Mouse (Mus musculus): ENCODE measurements at regions not wholly inside any gene's neighbourhood (a gene's known extent, or its start where the extent isn't known, plus 50 kb on each side); places are given as distances from the start of the nearest gene placed in this dataset.

DNA sequence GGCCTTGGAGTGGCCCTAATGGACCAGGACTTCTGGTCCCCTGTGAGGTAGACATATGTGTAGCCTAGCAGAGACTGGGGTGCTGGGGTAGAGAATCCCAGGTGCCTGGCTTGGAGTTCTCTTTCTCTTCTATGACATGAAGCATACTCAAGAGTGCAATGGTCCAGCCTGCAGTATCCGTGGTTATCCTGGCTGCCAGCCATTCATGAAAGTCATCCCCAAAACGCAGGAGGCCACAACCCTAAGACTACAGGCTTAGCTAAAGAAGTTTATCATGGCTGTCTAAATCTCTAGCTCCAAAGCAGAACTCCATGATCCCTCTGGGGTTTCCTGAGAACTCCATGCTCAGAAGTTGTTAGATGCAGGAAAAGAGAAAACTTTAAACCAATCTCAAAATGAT lies 117.0 kb downstream of the Chic2 start:
- no peaks in the 10 kb centered on the region for H3K27me3 ChIP-seq (ENCODE audit: control insufficient read depth, insufficient read depth, low read length)
- no peak overlapping the region for H3K4me3 ChIP-seq (ENCODE audit: low read depth, low read length)
- no peaks in the 10 kb centered on the region for H3K36me3 ChIP-seq (ENCODE audit: control insufficient read depth, insufficient read depth, low read length)
- no peaks in the 10 kb centered on the region for H3K9me3 ChIP-seq (ENCODE audit: control insufficient read depth, low read length)
- no peak overlapping the region for H3K4me2 ChIP-seq (ENCODE audit: low read depth, severe bottlenecking)
- no peak overlapping the region for H3K27ac ChIP-seq (replicated peaks; ENCODE audit: low read depth, low read length)
- H3K9ac ChIP-seq (ENCODE audit: low read length), result no peak overlapping the region
- ATAC-seq (ENCODE audit: insufficient number of reproducible peaks, low FRiP score, low TSS enrichment, low read depth) (no peak), DNase-seq (ENCODE audit: low spot score) (no peak)
- H3K4me1 ChIP-seq (ENCODE audit: control insufficient read depth, insufficient read depth, low read length), result peaks cover 6% of the 10 kb centered on the region
- 85% methylated on average over 2 of the region's 2 CpGs for WGBS

DNA sequence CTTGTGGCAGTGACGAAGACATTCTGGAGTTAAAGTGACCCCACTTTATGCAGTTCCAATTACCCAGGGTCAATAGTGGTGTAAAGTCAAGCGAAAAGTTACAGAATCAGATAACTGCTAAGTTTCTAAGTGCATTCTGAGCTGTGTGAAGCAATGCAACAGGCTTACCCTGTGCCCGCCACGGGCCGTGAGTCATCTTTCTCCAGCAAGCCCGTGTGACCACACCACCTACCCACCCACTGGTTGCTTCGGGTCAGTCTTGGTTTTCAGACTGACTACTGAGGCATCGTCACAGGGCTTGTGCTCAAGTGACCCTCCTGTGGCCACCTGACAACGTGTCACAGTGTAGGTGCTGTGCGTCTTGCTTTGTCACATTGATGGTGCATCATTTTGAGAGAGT lies 118.8 kb downstream of the Chic2 start:
- Histone ChIP-seq H3K4me2 (ENCODE audit: low read depth, severe bottlenecking) (no peak overlapping the region), H3K36me3 (ENCODE audit: control insufficient read depth, insufficient read depth, low read length) (no peaks in the 10 kb centered on the region), H3K9ac (ENCODE audit: low read length) (no peak overlapping the region), H3K4me1 (ENCODE audit: control insufficient read depth, insufficient read depth, low read length) (no peaks in the 10 kb centered on the region), H3K27me3 (ENCODE audit: control insufficient read depth, insufficient read depth, low read length) (no peaks in the 10 kb centered on the region), H3K4me3 (ENCODE audit: low read depth, low read length) (no peak overlapping the region), H3K27ac (replicated peaks; ENCODE audit: low read depth, low read length) (no peak overlapping the region), H3K9me3 (ENCODE audit: control insufficient read depth, low read length) (no peaks in the 10 kb centered on the region)
- WGBS, result 89% methylated on average over 10 of the region's 10 CpGs
- DNase-seq (ENCODE audit: low spot score) (no peak), ATAC-seq (ENCODE audit: insufficient number of reproducible peaks, low FRiP score, low TSS enrichment, low read depth) (no peak)

DNA sequence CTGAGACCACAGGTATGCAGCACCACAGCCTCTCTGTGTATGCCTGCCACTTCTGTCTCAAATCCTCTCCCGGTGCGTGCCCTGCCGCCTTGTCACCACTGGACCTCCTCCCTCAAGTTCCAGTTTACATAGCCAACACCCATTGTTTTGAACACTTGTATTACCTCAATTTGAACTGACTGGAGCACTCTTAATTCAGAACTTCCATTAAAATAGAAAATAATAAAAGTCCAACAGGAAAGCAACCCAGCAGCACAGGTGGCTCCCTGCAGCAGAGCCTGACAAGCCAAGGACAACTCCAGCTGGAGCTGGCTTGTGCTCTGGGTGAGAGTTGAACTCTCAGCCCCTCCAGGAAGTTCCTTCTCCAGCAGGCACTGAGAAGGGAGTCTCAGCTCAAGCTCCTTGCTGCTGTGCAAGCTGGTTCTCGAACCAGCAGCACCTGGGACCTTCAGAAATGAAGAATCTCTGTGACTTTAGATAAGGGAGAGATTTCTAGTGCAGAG lies 120.5 kb downstream of the Chic2 start:
- ATAC-seq (ENCODE audit: insufficient number of reproducible peaks, low FRiP score, low TSS enrichment, low read depth), result no peak

DNA sequence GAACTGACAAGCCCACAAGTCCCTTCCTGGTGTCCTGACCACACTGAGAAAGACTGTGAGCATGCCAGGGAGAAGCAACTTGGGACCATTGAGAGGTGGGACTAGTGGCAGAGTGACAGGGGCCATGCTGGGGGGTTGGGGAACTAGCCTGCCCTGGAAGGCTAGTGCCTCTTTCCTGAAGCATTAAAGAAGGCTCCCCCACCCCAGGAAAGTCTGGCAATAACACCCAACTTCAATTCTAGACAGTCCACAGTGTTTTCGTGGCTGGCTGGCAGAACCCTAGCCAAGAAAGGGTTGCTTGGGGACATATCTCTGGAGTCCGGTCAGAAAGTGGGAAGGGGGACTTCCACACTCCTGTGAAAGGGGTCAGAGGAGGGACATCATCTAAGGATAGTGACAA lies 121.2 kb downstream of the Chic2 start:
- DNase-seq (ENCODE audit: low spot score) (no peak), ATAC-seq (ENCODE audit: insufficient number of reproducible peaks, low FRiP score, low TSS enrichment, low read depth) (no peak)
- no peak overlapping the region for H3K4me2 ChIP-seq (ENCODE audit: low read depth, severe bottlenecking)
- no peaks in the 10 kb centered on the region for H3K4me1 ChIP-seq (ENCODE audit: control insufficient read depth, insufficient read depth, low read length)
- H3K27me3 ChIP-seq (ENCODE audit: control insufficient read depth, insufficient read depth, low read length), result no peaks in the 10 kb centered on the region
- H3K27ac ChIP-seq (replicated peaks; ENCODE audit: low read depth, low read length), result no peak overlapping the region
- no peak overlapping the region for H3K4me3 ChIP-seq (ENCODE audit: low read depth, low read length)
- no peaks in the 10 kb centered on the region for H3K36me3 ChIP-seq (ENCODE audit: control insufficient read depth, insufficient read depth, low read length)
- H3K9me3 ChIP-seq (ENCODE audit: control insufficient read depth, low read length), result no peaks in the 10 kb centered on the region
- WGBS, result 76% methylated on average over 2 of the region's 2 CpGs
- no peak overlapping the region for H3K9ac ChIP-seq (ENCODE audit: low read length)

More for the DNA sequence above, 120.5 kb downstream of the Chic2 start:
- Histone ChIP-seq H3K9ac (ENCODE audit: low read length) (no peak overlapping the region), H3K4me3 (ENCODE audit: low read depth, low read length) (no peak overlapping the region), H3K27me3 (ENCODE audit: control insufficient read depth, insufficient read depth, low read length) (no peaks in the 10 kb centered on the region), H3K9me3 (ENCODE audit: control insufficient read depth, low read length) (no peaks in the 10 kb centered on the region), H3K4me1 (ENCODE audit: control insufficient read depth, insufficient read depth, low read length) (no peaks in the 10 kb centered on the region), H3K27ac (replicated peaks; ENCODE audit: low read depth, low read length) (no peak overlapping the region), H3K4me2 (ENCODE audit: low read depth, severe bottlenecking) (no peak overlapping the region), H3K36me3 (ENCODE audit: control insufficient read depth, insufficient read depth, low read length) (no peaks in the 10 kb centered on the region)
- no peak for DNase-seq (ENCODE audit: low spot score)
- WGBS, result 78% methylated on average over 4 of the region's 4 CpGs

DNA sequence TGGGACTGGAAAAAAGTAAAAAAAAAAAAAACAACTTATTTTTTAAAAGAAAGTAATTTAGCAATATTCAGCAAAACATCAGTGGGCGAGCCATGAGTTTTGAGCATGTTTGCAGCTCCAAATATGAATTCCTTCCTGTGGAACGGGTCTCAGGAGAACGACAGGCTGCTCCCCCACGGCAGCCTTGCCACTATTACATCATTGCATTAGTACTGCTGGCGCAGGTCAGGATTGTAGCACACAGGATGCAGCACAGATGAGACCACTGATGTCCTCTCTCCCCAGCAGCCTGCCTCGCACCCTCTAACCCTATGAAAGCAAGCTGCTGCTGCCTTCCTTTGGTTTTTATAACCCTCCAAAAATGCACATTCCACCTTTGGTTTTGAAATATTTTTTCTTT lies 121.7 kb downstream of the Chic2 start:
- ATAC-seq (ENCODE audit: insufficient number of reproducible peaks, low FRiP score, low TSS enrichment, low read depth), result no peak
- no peak for DNase-seq (ENCODE audit: low spot score)
- WGBS, result 77% methylated on average over 6 of the region's 6 CpGs
- no peak overlapping the region for H3K4me2 ChIP-seq (ENCODE audit: low read depth, severe bottlenecking)
- no peak overlapping the region for H3K4me3 ChIP-seq (ENCODE audit: low read depth, low read length)
- H3K9me3 ChIP-seq (ENCODE audit: control insufficient read depth, low read length), result no peaks in the 10 kb centered on the region
- no peaks in the 10 kb centered on the region for H3K27me3 ChIP-seq (ENCODE audit: control insufficient read depth, insufficient read depth, low read length)
- no peak overlapping the region for H3K27ac ChIP-seq (replicated peaks; ENCODE audit: low read depth, low read length)
- H3K4me1 ChIP-seq (ENCODE audit: control insufficient read depth, insufficient read depth, low read length), result no peaks in the 10 kb centered on the region
- H3K9ac ChIP-seq (ENCODE audit: low read length), result no peak overlapping the region
- no peaks in the 10 kb centered on the region for H3K36me3 ChIP-seq (ENCODE audit: control insufficient read depth, insufficient read depth, low read length)

DNA sequence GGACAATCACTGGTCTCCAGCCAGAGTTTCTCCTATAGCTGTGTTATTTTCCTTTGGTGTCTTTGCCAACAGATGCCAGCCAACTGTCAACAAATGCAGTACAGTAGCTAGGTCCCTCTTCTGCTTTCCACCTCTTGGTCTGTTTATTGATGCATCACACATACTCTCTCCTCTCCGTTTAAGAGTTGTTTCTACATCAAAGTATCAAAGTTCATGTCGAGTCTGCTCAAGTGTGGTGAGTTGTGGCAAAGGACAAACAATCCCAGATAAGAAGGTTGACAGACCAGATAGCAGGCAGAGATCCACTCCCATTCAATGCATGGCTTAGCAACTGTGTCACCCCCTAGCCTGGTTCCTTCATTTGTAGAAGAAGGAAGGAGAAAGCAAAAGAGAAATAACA lies 123.6 kb downstream of the Chic2 start:
- no peaks in the 10 kb centered on the region for H3K36me3 ChIP-seq (ENCODE audit: control insufficient read depth, insufficient read depth, low read length)
- H3K27me3 ChIP-seq (ENCODE audit: control insufficient read depth, insufficient read depth, low read length), result no peaks in the 10 kb centered on the region
- H3K4me3 ChIP-seq (ENCODE audit: low read depth, low read length), result no peak overlapping the region
- no peak for DNase-seq (ENCODE audit: low spot score)
- no peak overlapping the region for H3K27ac ChIP-seq (replicated peaks; ENCODE audit: low read depth, low read length)
- ATAC-seq (ENCODE audit: insufficient number of reproducible peaks, low FRiP score, low TSS enrichment, low read depth), result no peak
- H3K4me2 ChIP-seq (ENCODE audit: low read depth, severe bottlenecking), result no peak overlapping the region
- no peaks in the 10 kb centered on the region for H3K9me3 ChIP-seq (ENCODE audit: control insufficient read depth, low read length)
- H3K9ac ChIP-seq (ENCODE audit: low read length), result no peak overlapping the region
- WGBS, result 32% methylated on average over 2 of the region's 2 CpGs
- H3K4me1 ChIP-seq (ENCODE audit: control insufficient read depth, insufficient read depth, low read length), result no peaks in the 10 kb centered on the region

DNA sequence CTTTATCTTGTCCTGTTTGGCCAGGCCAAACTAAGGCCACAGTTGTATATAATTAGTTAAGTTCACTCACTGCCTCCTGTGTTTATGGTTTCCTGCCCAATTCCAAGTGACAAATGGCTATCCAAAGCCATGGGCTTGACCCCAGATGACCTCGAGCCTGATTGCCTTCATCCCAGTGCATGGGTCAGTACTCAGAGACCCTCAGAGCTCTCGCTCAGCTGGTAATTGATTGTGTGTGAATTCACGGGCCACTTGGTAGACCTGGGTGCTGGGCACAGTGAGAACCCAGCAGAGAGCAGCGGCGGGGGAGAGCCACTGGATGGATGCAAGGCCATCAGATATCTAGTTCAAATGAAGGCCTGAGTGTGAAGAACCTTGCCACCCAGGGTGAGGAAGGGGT lies 124.1 kb downstream of the Chic2 start:
- Histone ChIP-seq H3K27me3 (ENCODE audit: control insufficient read depth, insufficient read depth, low read length) (no peaks in the 10 kb centered on the region), H3K27ac (replicated peaks; ENCODE audit: low read depth, low read length) (no peak overlapping the region), H3K4me3 (ENCODE audit: low read depth, low read length) (no peak overlapping the region), H3K4me2 (ENCODE audit: low read depth, severe bottlenecking) (no peak overlapping the region), H3K9me3 (ENCODE audit: control insufficient read depth, low read length) (no peaks in the 10 kb centered on the region), H3K9ac (ENCODE audit: low read length) (no peak overlapping the region), H3K36me3 (ENCODE audit: control insufficient read depth, insufficient read depth, low read length) (no peaks in the 10 kb centered on the region), H3K4me1 (ENCODE audit: control insufficient read depth, insufficient read depth, low read length) (no peaks in the 10 kb centered on the region)
- DNase-seq (ENCODE audit: low spot score) (no peak), ATAC-seq (ENCODE audit: insufficient number of reproducible peaks, low FRiP score, low TSS enrichment, low read depth) (no peak)
- WGBS, result 6% methylated on average over 5 of the region's 5 CpGs

DNA sequence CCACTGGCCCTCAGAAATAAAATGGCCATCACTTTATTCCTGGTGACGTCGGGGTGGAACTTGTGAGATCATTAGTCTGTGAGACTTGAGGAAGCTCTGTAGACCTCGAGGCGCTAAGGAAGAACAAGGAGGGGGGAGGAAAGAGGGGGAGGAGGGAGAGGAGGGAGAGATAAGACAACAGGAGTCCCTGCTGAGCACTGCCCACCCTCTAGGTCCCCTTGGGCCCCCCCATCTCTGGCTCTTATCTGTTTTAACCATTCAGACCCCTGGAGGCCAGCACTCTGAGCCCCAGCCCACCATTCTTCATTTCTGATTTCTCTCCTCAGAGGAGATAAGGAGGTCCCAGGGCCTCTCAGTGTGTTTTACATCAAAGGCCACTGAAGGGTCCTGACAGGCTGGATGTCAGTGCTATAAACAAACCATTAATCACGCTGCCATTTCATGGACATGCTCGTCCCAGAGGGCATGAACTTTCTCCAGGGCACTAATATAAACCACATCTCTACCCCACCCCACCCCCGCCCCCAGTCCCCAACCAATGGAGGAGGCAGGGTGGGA lies 139.0 kb downstream of the Chic2 start:
- H3K27ac ChIP-seq (replicated peaks; ENCODE audit: low read depth, low read length), result no peak overlapping the region
- no peaks in the 10 kb centered on the region for H3K36me3 ChIP-seq (ENCODE audit: control insufficient read depth, insufficient read depth, low read length)
- DNase-seq (ENCODE audit: low spot score) (no peak), ATAC-seq (ENCODE audit: insufficient number of reproducible peaks, low FRiP score, low TSS enrichment, low read depth) (no peak)
- H3K9me3 ChIP-seq (ENCODE audit: control insufficient read depth, low read length), result no peaks in the 10 kb centered on the region
- H3K4me3 ChIP-seq (ENCODE audit: low read depth, low read length), result no peak overlapping the region
- no peaks in the 10 kb centered on the region for H3K27me3 ChIP-seq (ENCODE audit: control insufficient read depth, insufficient read depth, low read length)
- H3K4me2 ChIP-seq (ENCODE audit: low read depth, severe bottlenecking), result no peak overlapping the region
- 3% methylated on average over 7 of the region's 7 CpGs for WGBS
- no peak overlapping the region for H3K9ac ChIP-seq (ENCODE audit: low read length)
- peaks cover 4% of the 10 kb centered on the region; the same call in 1 of the 2 replicates for H3K4me1 ChIP-seq (ENCODE audit: control insufficient read depth, insufficient read depth, low read length)

DNA sequence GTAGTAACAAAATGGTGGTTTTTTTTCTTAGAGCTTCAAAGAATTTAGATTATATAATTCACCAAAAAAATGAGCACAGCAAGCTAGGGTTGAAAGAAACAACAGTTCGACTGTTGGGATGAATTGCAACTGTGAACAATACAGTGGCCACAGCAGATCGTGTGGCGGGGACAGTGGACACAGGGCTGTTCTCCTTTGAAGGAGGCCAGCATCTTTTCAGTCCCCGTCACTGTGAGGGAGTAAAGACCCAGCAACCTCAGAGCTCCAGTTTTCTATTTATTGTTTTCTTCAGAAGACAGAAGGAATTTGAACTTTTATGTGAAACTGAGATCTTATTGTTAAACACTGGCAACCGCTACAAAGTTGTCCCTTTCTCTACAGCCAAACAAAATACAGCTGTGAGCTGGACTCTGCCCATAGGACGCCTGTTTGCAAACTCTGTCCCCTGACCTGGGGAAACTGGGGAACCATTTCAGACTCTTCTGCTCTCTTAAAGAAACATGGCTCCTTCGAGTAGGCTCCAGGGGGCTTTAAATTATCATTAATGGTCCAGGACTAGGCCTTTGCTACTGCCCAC lies 139.6 kb downstream of the Chic2 start:
- no peak for DNase-seq (ENCODE audit: low spot score)
- 38% methylated on average over 7 of the region's 7 CpGs for WGBS
- H3K36me3 ChIP-seq (ENCODE audit: control insufficient read depth, insufficient read depth, low read length), result no peaks in the 10 kb centered on the region
- H3K9ac ChIP-seq (ENCODE audit: low read length), result no peak overlapping the region
- H3K27me3 ChIP-seq (ENCODE audit: control insufficient read depth, insufficient read depth, low read length), result no peaks in the 10 kb centered on the region
- no peak overlapping the region for H3K27ac ChIP-seq (replicated peaks; ENCODE audit: low read depth, low read length)
- ATAC-seq (ENCODE audit: insufficient number of reproducible peaks, low FRiP score, low TSS enrichment, low read depth), result no peak
- H3K4me3 ChIP-seq (ENCODE audit: low read depth, low read length), result no peak overlapping the region
- no peaks in the 10 kb centered on the region for H3K9me3 ChIP-seq (ENCODE audit: control insufficient read depth, low read length)
- H3K4me1 ChIP-seq (ENCODE audit: control insufficient read depth, insufficient read depth, low read length), result peaks cover 4% of the 10 kb centered on the region; the same call in 1 of the 2 replicates
- H3K4me2 ChIP-seq (ENCODE audit: low read depth, severe bottlenecking), result no peak overlapping the region

Data from limb, embryonic 11.5 days (tissue).